Mouse (Mus musculus) urinary bladder, postnatal 25 days (tissue): Measurements from ENCODE around the gene Ttc3.
A peak's percentile ranks its signal among the peaks of the same experiment; 100 is the strongest.
"Not testable (repeated sequence)": the region's sequence is repeated elsewhere in the genome, so short reads cannot be mapped to it uniquely, and the experiment has no call there.

Experiments used
- DNase-seq: peaks from one replicate; pipeline ENCODE4 v3.0.0; 2022; ENCODE audit warnings: low spot score

The Ttc3 gene

GRCm38 (mm10) chr16:94435495-94436234 is 65.2 kb downstream of the Ttc3 start:
- no peak for DNase-seq

DNA sequence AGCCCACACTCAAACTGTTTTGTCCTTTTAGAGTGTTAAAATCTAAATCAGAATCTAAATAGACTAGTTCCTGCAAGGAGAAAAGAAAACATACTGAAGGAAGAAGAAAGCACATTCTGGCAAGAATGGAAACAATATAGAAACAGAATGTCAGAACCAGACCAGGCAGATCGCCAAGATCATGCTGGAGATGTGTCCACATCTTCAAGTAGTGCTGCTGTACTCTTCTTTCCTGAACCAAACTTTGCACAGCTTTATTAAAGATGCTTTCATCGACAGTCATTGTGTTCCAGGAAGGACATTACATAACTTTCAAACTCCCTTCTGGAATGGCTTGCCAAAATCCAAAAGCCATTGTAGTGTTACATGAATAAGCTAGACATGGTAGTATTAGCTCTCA is 66.4 kb downstream of the Ttc3 start:
- no peak for DNase-seq

DNA sequence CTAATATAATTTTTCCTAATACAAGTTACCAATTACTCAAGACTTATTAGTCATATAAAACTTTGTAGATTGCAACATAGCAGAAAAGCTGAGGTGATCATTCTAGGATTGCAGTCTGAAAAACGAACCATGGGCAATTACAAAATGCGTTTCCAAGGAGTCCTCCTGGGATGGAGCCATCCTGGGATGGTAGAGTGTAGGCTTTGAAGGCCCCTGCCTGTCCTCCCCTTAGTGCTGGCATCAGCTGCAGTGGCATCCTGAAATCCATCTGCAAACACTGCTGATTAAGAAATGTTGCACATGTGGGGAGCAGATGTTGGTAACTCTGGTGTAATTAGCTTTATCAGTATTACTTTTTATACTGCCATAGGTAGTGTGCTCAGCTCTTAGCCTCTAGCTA is 70.9 kb downstream of the Ttc3 start:
- no peak for DNase-seq

DNA sequence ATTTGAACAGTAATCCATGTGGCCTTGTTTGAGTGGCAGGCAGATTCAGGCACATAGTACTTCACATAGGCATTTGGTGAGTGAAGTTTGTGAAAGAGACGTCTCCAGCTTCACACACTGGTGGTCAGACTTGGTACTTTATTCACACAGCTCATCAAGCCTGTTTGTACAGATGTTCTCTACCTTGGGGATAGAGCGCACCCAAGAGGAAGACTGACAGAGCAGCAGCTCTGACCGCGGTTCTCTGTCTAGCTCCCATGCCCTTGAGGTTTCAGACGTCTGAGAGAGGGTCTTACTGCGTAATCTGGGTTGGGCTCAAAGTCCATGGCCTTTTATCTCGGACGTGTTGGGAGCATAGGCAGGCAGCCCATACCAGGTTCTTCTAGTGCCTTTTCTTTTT is 78.7 kb downstream of the Ttc3 start:
- DNase-seq, result no peak

- DNase-seq, result no peak
Observed at GRCm38 (mm10) chr16:94449632-94450031, 79.2 kb downstream of the Ttc3 start.

DNA sequence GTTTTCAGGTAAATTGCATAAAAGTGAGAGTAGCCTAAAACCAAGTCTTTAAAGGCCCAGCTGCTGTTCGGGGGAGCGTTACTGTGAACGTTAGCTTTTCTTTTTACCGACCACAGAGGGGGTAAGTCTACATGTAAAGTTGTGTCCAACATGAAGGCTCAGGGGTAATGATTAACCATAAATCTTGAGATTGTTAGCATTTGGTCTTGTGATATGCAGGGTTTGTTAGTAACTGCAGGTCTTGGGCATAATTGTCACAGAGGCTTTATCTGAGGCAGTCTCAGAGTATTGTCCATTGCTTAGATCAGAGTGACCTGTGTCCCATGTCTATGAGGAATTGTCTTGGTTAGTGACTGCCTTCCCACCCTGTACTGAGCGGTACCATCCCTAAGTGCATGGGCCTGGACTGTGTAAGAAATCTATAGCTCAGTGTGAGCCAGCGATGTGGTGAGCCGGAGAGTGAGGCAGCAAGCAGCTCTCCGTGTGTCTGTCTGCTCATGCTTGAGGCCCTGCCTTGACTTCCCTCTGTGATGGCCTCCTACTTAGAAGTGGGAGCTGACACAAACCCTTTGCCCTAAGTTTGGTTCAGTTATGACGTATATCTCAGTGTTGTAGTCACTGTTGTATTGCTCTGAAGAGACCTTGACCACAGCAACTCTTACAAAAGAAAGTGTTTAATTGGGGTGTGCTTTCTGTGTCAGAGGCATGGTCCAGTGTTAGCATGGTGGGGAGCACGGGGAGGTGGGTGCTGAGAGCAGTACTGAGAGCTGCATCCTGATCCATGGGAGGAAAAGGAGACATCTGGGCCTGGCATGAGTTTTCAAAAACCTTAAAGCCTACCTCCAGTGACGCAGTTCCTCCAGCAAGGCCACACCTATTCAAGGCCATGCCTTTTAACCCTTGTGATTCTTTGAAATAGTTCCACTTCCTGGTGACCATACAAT is 81.4 kb downstream of the Ttc3 start:
- DNase-seq, result no peak

DNA sequence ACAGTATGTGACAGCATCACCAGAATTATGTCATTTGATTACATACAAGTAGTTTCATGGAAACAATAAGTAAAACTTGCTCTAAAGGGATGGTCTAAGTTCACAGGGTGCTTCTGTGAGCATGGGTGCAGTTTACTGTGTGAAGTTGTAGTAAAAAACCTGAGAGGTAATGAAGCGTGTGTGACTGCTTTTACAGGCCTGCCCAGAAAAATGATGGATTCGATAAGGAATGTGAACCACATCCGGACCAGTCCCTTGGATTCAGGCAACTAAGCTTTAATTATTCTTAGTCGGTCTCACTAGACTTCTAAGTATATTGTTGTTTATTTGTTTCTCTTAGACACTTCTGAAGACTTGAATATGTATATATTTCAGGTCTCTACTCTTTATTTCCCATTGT is 82.3 kb downstream of the Ttc3 start:
- DNase-seq, result no peak

GRCm38 (mm10) chr16:94454146-94454545 is 83.7 kb downstream of the Ttc3 start:
- no peak for DNase-seq

DNA sequence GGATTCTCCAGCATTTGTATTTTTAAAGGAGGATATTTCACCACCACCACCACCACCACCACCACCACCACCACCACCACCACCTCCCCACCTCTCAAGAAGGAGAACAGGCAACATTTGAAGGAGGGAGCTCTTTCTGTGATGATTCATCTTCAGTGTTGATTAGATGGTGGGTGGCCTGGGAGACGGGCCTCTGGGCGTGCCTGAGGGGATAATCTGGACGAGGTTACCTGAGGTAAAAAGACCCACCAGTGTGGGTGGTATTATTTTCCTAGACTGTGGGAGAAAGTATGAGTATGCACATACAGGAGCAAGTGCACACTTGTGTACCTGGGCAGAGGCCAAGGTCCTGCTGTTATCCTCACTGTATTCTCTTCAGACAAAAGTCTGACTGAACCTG is 93.6 kb downstream of the Ttc3 start:
- DNase-seq, result no peak

- no peak for DNase-seq
Observed at GRCm38 (mm10) chr16:94465900-94466299, 95.5 kb downstream of the Ttc3 start.

DNA sequence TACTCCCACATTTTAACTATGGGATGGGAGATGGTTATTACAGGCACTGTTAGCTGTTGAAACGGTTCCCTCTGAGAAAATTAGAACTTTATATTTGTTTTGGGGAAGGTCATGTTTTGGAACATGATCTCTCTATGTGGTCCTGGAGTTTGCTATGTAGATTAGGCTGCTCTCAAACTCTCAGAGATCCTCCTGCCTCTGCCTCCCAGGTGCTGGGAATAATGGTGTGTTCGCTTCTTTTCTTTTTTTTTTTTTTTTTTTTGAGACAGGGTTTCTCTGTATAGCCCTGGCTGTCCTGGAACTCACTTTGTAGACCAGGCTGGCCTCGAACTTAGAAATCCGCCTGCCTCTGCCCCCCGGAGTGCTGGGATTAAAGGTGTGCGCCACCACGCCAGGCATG is 95.9 kb downstream of the Ttc3 start:
- not testable (repeated sequence) for DNase-seq

DNA sequence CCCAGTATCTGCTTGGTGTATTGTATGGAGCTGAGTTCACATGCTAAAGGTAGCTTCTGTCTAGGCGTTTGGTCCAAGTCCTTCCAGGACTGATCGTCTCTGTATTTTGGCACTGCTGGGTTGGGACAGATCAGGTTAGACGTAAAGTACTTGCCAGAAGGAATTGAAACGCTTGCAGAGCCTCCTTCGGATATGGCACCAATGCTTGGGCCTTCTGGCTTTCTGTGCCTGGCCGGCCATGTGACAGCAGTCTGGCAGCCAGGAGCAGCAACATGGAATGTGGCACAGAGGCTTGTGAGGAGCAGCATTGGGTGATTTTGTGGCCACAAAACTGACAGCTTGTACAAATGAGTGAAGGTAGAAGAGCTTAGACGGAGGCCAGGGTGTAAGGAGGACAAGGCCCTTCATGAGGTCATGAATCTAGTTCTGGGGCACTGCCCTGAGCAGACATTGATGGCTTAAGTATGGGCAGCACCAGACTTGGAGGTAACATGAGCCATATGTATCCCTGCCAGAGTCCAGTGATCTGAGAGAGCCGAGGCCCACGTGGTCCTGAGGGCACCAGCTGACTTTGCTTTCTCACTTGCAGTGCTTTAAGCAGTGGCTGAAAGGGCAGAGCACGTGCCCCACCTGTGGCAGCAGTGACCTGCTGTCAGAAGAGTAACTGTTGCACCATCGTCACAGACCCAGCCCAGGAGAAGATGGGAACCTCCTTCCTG is 97.1 kb downstream of the Ttc3 start:
- DNase-seq, result no peak

- DNase-seq, result no peak
Observed at GRCm38 (mm10) chr16:94468391-94468790, 98.0 kb downstream of the Ttc3 start.

- DNase-seq, result no peak
Observed at GRCm38 (mm10) chr16:94472515-94472951, 102.1 kb downstream of the Ttc3 start.

GRCm38 (mm10) chr16:94473086-94473822 is 102.8 kb downstream of the Ttc3 start:
- DNase-seq, result no peak

GRCm38 (mm10) chr16:94484752-94485535 is 114.5 kb downstream of the Ttc3 start:
- DNase-seq, result no peak

- no peak for DNase-seq
Observed at GRCm38 (mm10) chr16:94487341-94487740, 116.9 kb downstream of the Ttc3 start.

- DNase-seq, result no peak
Observed at GRCm38 (mm10) chr16:94489326-94489725, 118.9 kb downstream of the Ttc3 start.

GRCm38 (mm10) chr16:94497176-94497575 is 126.8 kb downstream of the Ttc3 start:
- DNase-seq, result not testable (repeated sequence)

GRCm38 (mm10) chr16:94497911-94498310 is 127.5 kb downstream of the Ttc3 start:
- peak; percentile 31 for DNase-seq

- DNase-seq, result no peak
Observed at GRCm38 (mm10) chr16:94504192-94504591, 133.8 kb downstream of the Ttc3 start.
